Mouse (Mus musculus): ENCODE measurements around the gene Olfr1387. TPM values are rescaled to one million over a fixed set of nuclear protein-coding genes. Genes with fewer than 3 reads are reported as not detected.

The Olfr1387 gene
- not detected in 2 replicates for polyA plus RNA-seq (2015; fragmentation: Nextera tagmentation; extraction: Ambion mirVana)

DNA sequence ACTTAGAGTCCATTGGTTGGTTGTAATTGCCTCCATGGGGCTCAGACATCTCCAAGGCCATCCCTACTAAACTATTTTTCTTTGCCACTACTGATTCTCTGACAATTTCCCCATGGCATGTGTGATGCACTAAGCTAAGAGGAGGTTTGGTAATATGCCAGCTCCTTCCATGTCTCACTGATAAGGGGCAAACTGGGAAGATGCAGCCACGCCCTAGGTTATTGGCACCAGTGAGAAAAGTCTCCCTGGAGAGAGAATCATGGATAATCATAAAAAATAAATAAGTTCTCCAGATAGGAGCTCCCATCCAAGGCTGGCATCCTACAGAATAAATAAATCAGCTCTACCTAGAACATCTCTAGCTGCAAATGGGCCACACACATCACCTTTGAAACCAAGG is at the start of gene Olfr1387:
TSS of gene Olfr1387 (plus strand) at position 301 of the 400 bp plus-strand sequence.

DNA sequence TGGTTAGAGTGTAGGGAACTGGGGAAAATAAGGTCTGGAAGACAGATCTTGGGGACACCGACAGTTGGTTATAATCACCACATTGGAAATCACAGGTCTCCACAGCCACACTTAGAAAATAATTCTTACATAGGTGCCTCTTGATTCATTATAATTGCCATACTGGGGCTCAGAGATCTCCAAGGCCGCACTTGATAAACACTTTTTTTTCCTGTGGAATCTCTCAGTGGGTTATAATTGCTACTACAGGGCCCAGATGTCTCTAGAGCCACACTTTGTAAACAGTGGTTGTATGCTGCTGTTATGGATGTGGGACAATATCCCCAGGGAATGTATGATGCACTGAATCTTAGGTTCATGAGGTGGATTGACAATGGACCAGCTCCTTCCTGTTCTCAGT is 32.4 kb upstream of the Olfr1387 start, which contains the start of gene Olfr1389:
TSS of gene Olfr1389 (plus strand) at position 301 of the 400 bp plus-strand sequence.

DNA sequence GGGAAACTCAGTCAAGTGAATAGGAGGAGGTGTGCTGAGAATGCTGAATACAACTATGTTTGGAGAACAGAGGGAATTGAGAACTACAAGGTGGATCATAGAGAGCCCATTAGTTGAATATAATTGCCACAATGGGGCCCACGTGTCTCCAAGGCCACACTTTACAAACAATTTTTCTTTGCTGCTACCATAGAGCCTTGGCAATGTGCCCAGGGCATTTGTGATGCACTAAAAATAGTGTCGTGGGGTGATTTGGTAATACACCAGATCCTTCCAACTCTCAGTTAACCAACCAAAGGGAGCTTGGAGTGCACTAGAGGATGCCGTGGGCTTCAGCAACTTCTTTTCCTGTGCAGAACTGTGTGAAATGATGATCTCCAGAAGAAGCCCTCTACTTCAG is 18.7 kb upstream of the Olfr1387 start, which contains the start of gene Olfr1388:
TSS of gene Olfr1388 (plus strand) at position 214 of the 400 bp plus-strand sequence.

DNA sequence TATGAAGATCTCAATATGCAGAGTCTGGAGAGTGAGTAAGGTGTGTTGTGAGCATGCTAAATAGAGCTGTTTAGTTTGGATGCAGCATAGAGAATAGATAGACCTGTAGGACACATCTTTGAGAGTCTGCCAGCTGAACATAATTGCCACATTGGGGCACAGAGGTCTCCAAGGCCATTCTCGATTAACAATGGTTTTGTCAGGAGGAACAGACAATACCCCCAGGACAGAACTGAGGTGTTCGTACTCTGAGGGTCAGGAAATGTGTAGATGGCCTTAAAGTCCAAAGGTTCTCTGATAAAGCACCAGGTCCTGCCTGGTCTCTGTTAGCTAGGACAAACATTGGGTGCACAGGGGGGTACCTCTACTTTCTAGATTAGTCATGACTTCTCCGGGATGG is 9.6 kb downstream of the Olfr1387 start, which contains the start of gene Olfr1386:
TSS of gene Olfr1386 (plus strand) at position 301 of the 400 bp plus-strand sequence.

DNA sequence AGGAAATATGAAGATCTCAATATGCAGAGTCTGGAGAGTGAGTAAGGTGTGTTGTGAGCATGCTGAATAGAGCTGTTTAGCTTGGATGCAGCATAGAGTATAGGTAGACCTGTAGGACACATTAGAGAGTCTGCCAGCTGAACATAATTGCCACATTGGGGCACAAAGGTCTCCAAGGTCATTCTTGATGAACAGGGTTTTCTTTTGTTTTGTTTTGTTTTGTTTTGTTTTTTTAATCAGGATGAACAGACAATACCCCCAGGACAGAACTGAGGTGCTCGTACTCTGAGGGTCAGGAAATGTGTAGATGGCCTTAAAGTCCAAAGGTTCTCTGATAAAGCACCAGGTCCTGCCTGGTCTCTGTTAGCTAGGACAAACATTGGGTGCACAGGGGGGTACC is 33.6 kb downstream of the Olfr1387 start, which contains the start of gene Olfr1385:
TSS of gene Olfr1385 (plus strand) at position 301 of the 400 bp plus-strand sequence.

Other genes starting within 250 kb of the Olfr1387 start
- gene Mgat1, start 211.2 kb upstream of the Olfr1387 start, polyA plus RNA-seq (2015; fragmentation: Nextera tagmentation; extraction: Ambion mirVana): 34.4 and 34.9 TPM in 2 replicates
- 0.17 TPM in 1 of 2 replicates, not detected in the other for gene Olfr1393, start 177.0 kb upstream of the Olfr1387 start, polyA plus RNA-seq (2015; fragmentation: Nextera tagmentation; extraction: Ambion mirVana)
- gene Olfr1392, start 170.1 kb upstream of the Olfr1387 start, polyA plus RNA-seq (2015; fragmentation: Nextera tagmentation; extraction: Ambion mirVana): 0.08 and 0.11 TPM in 2 replicates
- gene Olfr10, start 150.6 kb upstream of the Olfr1387 start, polyA plus RNA-seq (2015; fragmentation: Nextera tagmentation; extraction: Ambion mirVana): not detected in 2 replicates
- not detected in 2 replicates for gene Olfr1391, start 132.6 kb upstream of the Olfr1387 start, polyA plus RNA-seq (2015; fragmentation: Nextera tagmentation; extraction: Ambion mirVana)
- not detected in 2 replicates for gene Olfr1390, start 120.2 kb upstream of the Olfr1387 start, polyA plus RNA-seq (2015; fragmentation: Nextera tagmentation; extraction: Ambion mirVana)
- gene Olfr1389, start 32.3 kb upstream of the Olfr1387 start, polyA plus RNA-seq (2015; fragmentation: Nextera tagmentation; extraction: Ambion mirVana): not detected in 2 replicates
- 0.08 TPM in 1 of 2 replicates, not detected in the other for gene Olfr1388, start 18.7 kb upstream of the Olfr1387 start, polyA plus RNA-seq (2015; fragmentation: Nextera tagmentation; extraction: Ambion mirVana)
- not detected in 2 replicates for gene Olfr1386, start 9.7 kb downstream of the Olfr1387 start, polyA plus RNA-seq (2015; fragmentation: Nextera tagmentation; extraction: Ambion mirVana)
- gene Olfr1385, start 33.7 kb downstream of the Olfr1387 start, polyA plus RNA-seq (2015; fragmentation: Nextera tagmentation; extraction: Ambion mirVana): not detected in 2 replicates
- not detected in 2 replicates for gene Olfr1384, start 51.4 kb downstream of the Olfr1387 start, polyA plus RNA-seq (2015; fragmentation: Nextera tagmentation; extraction: Ambion mirVana)
- gene Olfr1383, start 64.3 kb downstream of the Olfr1387 start, polyA plus RNA-seq (2015; fragmentation: Nextera tagmentation; extraction: Ambion mirVana): not detected in 2 replicates
- gene Olfr1382, start 72.9 kb downstream of the Olfr1387 start, polyA plus RNA-seq (2015; fragmentation: Nextera tagmentation; extraction: Ambion mirVana): not detected in 2 replicates
- not detected in 2 replicates for gene Olfr1381, start 88.1 kb downstream of the Olfr1387 start, polyA plus RNA-seq (2015; fragmentation: Nextera tagmentation; extraction: Ambion mirVana)
- not detected in 2 replicates for gene Olfr1380, start 101.5 kb downstream of the Olfr1387 start, polyA plus RNA-seq (2015; fragmentation: Nextera tagmentation; extraction: Ambion mirVana)
- 0.95 and 1.4 TPM in 2 replicates for gene Flt4, start 153.9 kb downstream of the Olfr1387 start, polyA plus RNA-seq (2015; fragmentation: Nextera tagmentation; extraction: Ambion mirVana)
- gene Scgb3a1, start 208.3 kb downstream of the Olfr1387 start, polyA plus RNA-seq (2015; fragmentation: Nextera tagmentation; extraction: Ambion mirVana): 0.53 and 1.1 TPM in 2 replicates

All from neural tube, postnatal 0 days (tissue).